Mouse (Mus musculus): ENCODE measurements at regions not wholly inside any gene's neighbourhood (a gene's known extent, or its start where the extent isn't known, plus 50 kb on each side); places are given as distances from the start of the nearest gene placed in this dataset.
"Not testable (repeated sequence)": the region's sequence is repeated elsewhere in the genome, so short reads cannot be mapped to it uniquely, and the experiment has no call there.

DNA sequence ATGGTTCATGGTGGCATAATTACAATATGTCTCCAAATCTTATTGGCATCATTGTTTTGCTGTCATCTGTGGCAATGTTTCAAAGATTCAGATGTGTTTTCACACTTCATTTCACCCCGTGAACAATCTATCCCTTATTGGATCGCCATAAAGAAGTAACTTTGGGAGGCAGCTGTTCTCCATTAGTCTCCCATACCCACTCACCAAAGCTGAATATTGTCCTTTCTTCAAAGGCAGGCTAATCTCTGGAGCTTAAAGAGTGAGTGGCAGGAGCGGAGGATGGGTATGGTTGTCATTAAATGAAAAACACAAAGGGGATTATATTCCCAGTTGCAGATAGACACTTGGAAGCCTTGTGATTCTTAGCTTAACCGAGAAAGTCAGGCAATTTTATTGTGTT is 2660.3 kb upstream of the Gm12353 start:
- no peaks in the 10 kb centered on the region for H3K9me3 ChIP-seq (ENCODE audit: low read length)
- no peaks in the 10 kb centered on the region for H3K4me1 ChIP-seq (replicated peaks; ENCODE audit: low read depth, low read length)
- no peak overlapping the region for H3K4me3 ChIP-seq (replicated peaks; ENCODE audit: low read length)
- H3K36me3 ChIP-seq (ENCODE audit: insufficient read depth, low read length): no peaks in the 10 kb centered on the region
- TF ChIP-seq NANOG (IDR thresholded peaks at IDR 0.05; ENCODE audit: borderline replicate concordance, low read length) (no peak), POU5F1 (IDR thresholded peaks at IDR 0.05; ENCODE audit: borderline replicate concordance, low read length) (no peak), CTCF (conservative IDR thresholded peaks at IDR 0.05; ENCODE audit: low read length) (no peak)
- no peaks in the 10 kb centered on the region for H3K27me3 ChIP-seq (ENCODE audit: insufficient read depth, low read length)

DNA sequence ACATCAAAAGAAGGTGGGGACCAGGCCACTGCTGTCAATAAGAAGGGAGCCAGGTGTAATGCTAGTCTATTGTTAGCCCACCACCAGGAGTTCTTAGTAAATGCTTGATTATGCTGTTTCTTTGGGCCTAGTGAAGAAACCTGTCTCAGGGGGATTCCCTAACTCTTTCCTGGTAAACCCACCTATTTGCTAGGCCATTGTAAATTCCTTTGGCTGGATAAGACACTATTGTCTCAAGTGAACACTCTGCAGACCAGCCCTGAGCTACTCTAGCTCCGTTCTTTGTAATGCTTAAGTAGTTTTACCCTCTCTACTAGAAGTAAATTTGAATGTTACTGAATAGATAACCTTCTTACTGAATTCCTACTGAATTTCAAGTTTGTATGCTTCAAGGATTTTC is 2650.7 kb upstream of the Gm12353 start:
- H3K36me3 ChIP-seq (ENCODE audit: insufficient read depth, low read length); H3K4me3 ChIP-seq (replicated peaks; ENCODE audit: low read length); H3K27me3 ChIP-seq (ENCODE audit: insufficient read depth, low read length): not testable (repeated sequence)
- peaks cover 13% of the 10 kb centered on the region for H3K9me3 ChIP-seq (ENCODE audit: low read length)
- H3K4me1 ChIP-seq (replicated peaks; ENCODE audit: low read depth, low read length): peaks cover 10% of the 10 kb centered on the region
- peak; percentile 54; the same call in 1 of the 2 replicates for TF ChIP-seq NANOG (IDR thresholded peaks at IDR 0.05; ENCODE audit: borderline replicate concordance, low read length)

DNA sequence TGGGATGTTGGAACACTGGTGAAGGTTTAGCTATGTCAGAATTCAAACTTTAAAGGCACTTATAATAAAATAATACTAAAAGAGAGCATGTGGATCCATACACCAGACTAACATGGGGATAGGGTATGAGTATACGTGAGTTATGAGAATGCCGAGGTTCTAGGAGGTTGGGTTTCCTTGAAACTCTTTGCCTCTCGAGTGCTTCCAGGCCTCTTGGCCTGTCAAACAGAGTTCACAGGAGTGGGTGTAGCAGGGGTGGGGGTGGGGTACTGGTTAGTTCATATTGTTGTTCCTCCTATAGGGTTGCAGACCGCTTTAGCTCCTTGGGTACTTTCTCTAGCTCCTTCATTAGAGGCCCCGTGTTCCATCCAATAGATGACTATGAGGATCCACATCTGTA is 2650.3 kb upstream of the Gm12353 start:
- H3K27me3 ChIP-seq (ENCODE audit: insufficient read depth, low read length): not testable (repeated sequence)
- peaks cover 10% of the 10 kb centered on the region for H3K4me1 ChIP-seq (replicated peaks; ENCODE audit: low read depth, low read length)

DNA sequence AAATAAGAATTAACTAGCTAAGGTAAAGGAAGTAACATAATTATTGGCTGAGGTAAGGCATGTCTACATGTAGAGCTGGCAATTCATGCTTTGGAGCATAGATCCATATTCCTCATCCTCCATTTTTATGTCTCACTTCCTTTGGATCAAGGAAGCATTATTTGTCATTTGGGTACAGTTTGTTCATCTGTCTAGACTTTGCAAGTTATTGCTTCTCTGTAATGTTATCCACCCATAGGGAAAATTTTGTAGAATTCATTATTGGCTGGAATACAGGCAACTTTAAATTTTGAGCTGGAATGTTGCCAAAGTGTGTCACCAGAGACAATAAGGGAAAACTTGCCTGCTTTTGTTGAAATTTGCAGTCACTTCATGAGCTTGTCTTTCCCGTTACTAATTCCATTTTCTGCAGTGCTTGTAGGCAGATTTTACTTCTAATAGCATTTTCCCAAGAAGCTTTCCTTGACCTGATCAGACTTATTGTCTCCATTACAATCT is 2623.5 kb upstream of the Gm12353 start:
- Histone ChIP-seq H3K36me3 (ENCODE audit: insufficient read depth, low read length) (no peaks in the 10 kb centered on the region), H3K27me3 (ENCODE audit: insufficient read depth, low read length) (no peaks in the 10 kb centered on the region), H3K9me3 (ENCODE audit: low read length) (peaks cover 19% of the 10 kb centered on the region), H3K4me1 (replicated peaks; ENCODE audit: low read depth, low read length) (no peaks in the 10 kb centered on the region), H3K4me3 (replicated peaks; ENCODE audit: low read length) (no peak overlapping the region)
- TF ChIP-seq NANOG (IDR thresholded peaks at IDR 0.05; ENCODE audit: borderline replicate concordance, low read length): no peak
- TF ChIP-seq CTCF (conservative IDR thresholded peaks at IDR 0.05; ENCODE audit: low read length): no peak
- TF ChIP-seq POU5F1 (IDR thresholded peaks at IDR 0.05; ENCODE audit: borderline replicate concordance, low read length): no peak

More for the DNA sequence above, 2650.3 kb upstream of the Gm12353 start:
- not testable (repeated sequence) for H3K4me3 ChIP-seq (replicated peaks; ENCODE audit: low read length); H3K36me3 ChIP-seq (ENCODE audit: insufficient read depth, low read length)
- peaks cover 13% of the 10 kb centered on the region for H3K9me3 ChIP-seq (ENCODE audit: low read length)

DNA sequence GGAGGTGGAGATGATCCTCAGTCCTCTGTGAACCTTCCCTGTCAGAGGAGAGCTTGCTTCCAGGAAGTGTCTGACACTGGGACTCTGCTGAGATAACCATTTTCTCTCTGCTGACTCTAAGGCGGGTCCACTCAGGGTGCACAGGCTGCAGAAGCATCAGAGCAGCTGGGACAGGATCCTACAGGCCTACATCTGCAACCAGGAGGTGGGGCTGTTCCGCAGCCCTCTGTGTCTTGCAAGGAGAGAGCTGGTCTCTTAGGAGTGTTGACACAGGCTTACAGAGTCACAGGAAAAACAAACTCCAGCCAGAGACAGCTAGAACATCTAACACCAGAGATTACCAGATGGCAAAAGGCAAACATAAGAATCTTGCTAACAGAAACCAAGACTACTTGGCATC is 2578.6 kb upstream of the Gm12353 start:
- H3K36me3 ChIP-seq (ENCODE audit: insufficient read depth, low read length): no peaks in the 10 kb centered on the region
- no peak overlapping the region for H3K4me3 ChIP-seq (replicated peaks; ENCODE audit: low read length)
- no peaks in the 10 kb centered on the region for H3K9me3 ChIP-seq (ENCODE audit: low read length)
- TF ChIP-seq POU5F1 (IDR thresholded peaks at IDR 0.05; ENCODE audit: borderline replicate concordance, low read length) (no peak), CTCF (conservative IDR thresholded peaks at IDR 0.05; ENCODE audit: low read length) (peak; percentile 20; the same call in 1 of the 2 replicates), NANOG (IDR thresholded peaks at IDR 0.05; ENCODE audit: borderline replicate concordance, low read length) (no peak)
- H3K4me1 ChIP-seq (replicated peaks; ENCODE audit: low read depth, low read length): no peaks in the 10 kb centered on the region
- H3K27me3 ChIP-seq (ENCODE audit: insufficient read depth, low read length): no peaks in the 10 kb centered on the region
